Mouse (Mus musculus): ENCODE measurements around the gene Bglap. TPM values are rescaled to one million over a fixed set of nuclear protein-coding genes. Genes with fewer than 3 reads are reported as not detected.

Gene Bglap
- total and polyA plus RNA-seq, 3 experiments = not detected

GRCm38 (mm10) chr3:88364337-88364736, 19.9 kb downstream of the Bglap start, which contains the start of gene Paqr6:
Paqr6 (plus strand) TSS chr3:88364584.
- no peaks in the 10 kb centered on the region for H3K79me2 ChIP-seq (replicated peaks; ENCODE audit: control insufficient read depth, extremely low read depth, insufficient read depth, poor library complexity, severe bottlenecking)
- H3K27ac ChIP-seq (ENCODE audit: insufficient read depth, low read depth) = no peak within 1 kb of the TSS
- no peak within 1 kb of the TSS for H3K4me3 ChIP-seq (replicated peaks in 1 of 3; ENCODE audit: low read depth in 2 of 3, low read length in 2 of 3, poor library complexity in 1 of 3)
- H3K4me2 ChIP-seq (ENCODE audit: insufficient read depth, low read depth, poor library complexity, severe bottlenecking) = no peak within 1 kb of the TSS
- dilution Hi-C loops (cut with MboI; ENCODE audit: extremely low pct_ligation_motif_present, extremely low pct_unique_long_range_greater_than_20kb, low sequenced_read_pairs) (no loop called here), in situ Hi-C loops (cut with MboI; ENCODE audit: low pct_ligation_motif_present, low pct_unique_long_range_greater_than_20kb, low sequenced_read_pairs) (no loop called here)
- H3K27me3 ChIP-seq (replicated peaks) = no peaks in the 10 kb centered on the region
- no peak within 1 kb of the TSS for H3K9ac ChIP-seq (ENCODE audit: insufficient read depth, low read depth)
- no peak for DNase-seq (ENCODE audit: extremely low read depth)
- H3K9me3 ChIP-seq (replicated peaks; ENCODE audit: low read length) = no peaks in the 10 kb centered on the region
- TF ChIP-seq JUND (conservative IDR thresholded peaks at IDR 0.05; ENCODE audit: low read depth, low read length) = no peak
- TF ChIP-seq PAX5 (IDR thresholded peaks at IDR 0.05; ENCODE audit: low read length) = no peak
- no peak for TF ChIP-seq TBP (conservative IDR thresholded peaks at IDR 0.05; ENCODE audit: low read depth, low read length)
- no peak for TF ChIP-seq ETS1 (conservative IDR thresholded peaks at IDR 0.05; ENCODE audit: low read depth, low read length)
- no peak for TF ChIP-seq JUN (IDR thresholded peaks at IDR 0.05; ENCODE audit: insufficient read depth, low read depth, low read length)
- TF ChIP-seq EP300 (IDR thresholded peaks at IDR 0.05; ENCODE audit: low read length) = no peak
- TF ChIP-seq TCF12 (IDR thresholded peaks at IDR 0.05; ENCODE audit: low read depth, low read length) = no peak
- no peak for TF ChIP-seq NELFE (IDR thresholded peaks at IDR 0.05; ENCODE audit: low read depth, low read length)
- peaks cover 33 to 64% of the 10 kb centered on the region in 2 experiments for H3K36me3 ChIP-seq (replicated peaks in 1 of 2; ENCODE audit: control insufficient read depth in 1 of 2, insufficient read depth in 1 of 2, low read length in 1 of 2)
- H3K4me1 ChIP-seq (ENCODE audit: control insufficient read depth in 1 of 2, insufficient read depth in 2 of 2) = no peaks in the 10 kb centered on the region

GRCm38 (mm10) chr3:88363700-88364099, 20.6 kb downstream of the Bglap start:
- dilution Hi-C loops (cut with MboI; ENCODE audit: extremely low pct_ligation_motif_present, extremely low pct_unique_long_range_greater_than_20kb, low sequenced_read_pairs) = no loop called here
- no peak overlapping the region for H3K4me3 ChIP-seq (replicated peaks in 1 of 3; ENCODE audit: low read depth in 2 of 3, low read length in 2 of 3, poor library complexity in 1 of 3)
- no peak overlapping the region for H3K9ac ChIP-seq (ENCODE audit: insufficient read depth, low read depth)
- in situ Hi-C loops (cut with MboI; ENCODE audit: low pct_ligation_motif_present, low pct_unique_long_range_greater_than_20kb, low sequenced_read_pairs) = no loop called here
- DNase-seq (ENCODE audit: extremely low read depth) = no peak
- H3K4me1 ChIP-seq (ENCODE audit: control insufficient read depth in 1 of 2, insufficient read depth in 2 of 2) = no peaks in the 10 kb centered on the region
- 0 out of 2 replicates have a peak, but pooled peaks have one; percentile 14 for TF ChIP-seq POLR2A (IDR thresholded peaks at IDR 0.05; ENCODE audit: low read depth, low read length)
- TF ChIP-seq USF2 (conservative IDR thresholded peaks at IDR 0.05; ENCODE audit: low read depth, low read length) = no peak
- no peaks in the 10 kb centered on the region for H3K27me3 ChIP-seq (replicated peaks)
- no peak overlapping the region for H3K27ac ChIP-seq (ENCODE audit: insufficient read depth, low read depth)
- peaks cover 39 to 70% of the 10 kb centered on the region in 2 experiments for H3K36me3 ChIP-seq (replicated peaks in 1 of 2; ENCODE audit: control insufficient read depth in 1 of 2, insufficient read depth in 1 of 2, low read length in 1 of 2)
- no peaks in the 10 kb centered on the region for H3K9me3 ChIP-seq (replicated peaks; ENCODE audit: low read length)
- H3K79me2 ChIP-seq (replicated peaks; ENCODE audit: control insufficient read depth, extremely low read depth, insufficient read depth, poor library complexity, severe bottlenecking) = no peaks in the 10 kb centered on the region
- no peak overlapping the region for H3K4me2 ChIP-seq (ENCODE audit: insufficient read depth, low read depth, poor library complexity, severe bottlenecking)

GRCm38 (mm10) chr3:88361612-88362313, 22.5 kb downstream of the Bglap start:
- Histone ChIP-seq H3K9me3 (replicated peaks; ENCODE audit: low read length) (no peaks in the 10 kb centered on the region), H3K4me3 (replicated peaks in 1 of 3; ENCODE audit: low read depth in 2 of 3, low read length in 2 of 3, poor library complexity in 1 of 3) (no peak overlapping the region), H3K27me3 (replicated peaks) (no peaks in the 10 kb centered on the region), H3K4me2 (ENCODE audit: insufficient read depth, low read depth, poor library complexity, severe bottlenecking) (no peak overlapping the region), H3K79me2 (replicated peaks; ENCODE audit: control insufficient read depth, extremely low read depth, insufficient read depth, poor library complexity, severe bottlenecking) (no peaks in the 10 kb centered on the region), H3K9ac (ENCODE audit: insufficient read depth, low read depth) (no peak overlapping the region), H3K27ac (ENCODE audit: insufficient read depth, low read depth) (no peak overlapping the region), H3K36me3 (replicated peaks in 1 of 2; ENCODE audit: control insufficient read depth in 1 of 2, insufficient read depth in 1 of 2, low read length in 1 of 2) (peaks cover 57 to 89% of the 10 kb centered on the region in 2 experiments), H3K4me1 (ENCODE audit: control insufficient read depth in 1 of 2, insufficient read depth in 2 of 2) (no peaks in the 10 kb centered on the region)
- in situ Hi-C loops (cut with MboI; ENCODE audit: low pct_ligation_motif_present, low pct_unique_long_range_greater_than_20kb, low sequenced_read_pairs) (no loop called here), dilution Hi-C loops (cut with MboI; ENCODE audit: extremely low pct_ligation_motif_present, extremely low pct_unique_long_range_greater_than_20kb, low sequenced_read_pairs) (no loop called here)
- DNase-seq (ENCODE audit: extremely low read depth) = no peak
- TF ChIP-seq RAD21 (IDR thresholded peaks at IDR 0.05; ENCODE audit: low read depth, low read length) = no peak

Data from CH12.LX (cell line).